Mouse (Mus musculus) v-Abl transformed pro-B cells (cell line): ENCODE data around the gene Fmr1.

Experiments used
- in situ Hi-C, 2 experiments: fragments of 400-800 bp; cut with MboI; formaldehyde crosslinking; loops; one replicate each; pipeline ENCODE4 v1.15.1; 2025; ENCODE audit not compliant: unreplicated experiment in 2 of 2

The Fmr1 gene

GRCm38 (mm10) chrX:68678333-68678740 lies at the start of gene Fmr1:
TSS of gene Fmr1 (plus strand) at chrX:68678541.
- in situ Hi-C loops, result loop anchor here in 1 of 2 experiments (25.0 kb wide), 1 partner anchor 641 kb away; no protein-coding TSS in a partner anchor

- in situ Hi-C loops, result no loop called here
Measured at GRCm38 (mm10) chrX:68641603-68642002, 36.7 kb upstream of the Fmr1 start.

- in situ Hi-C loops, result no loop called here
Measured at GRCm38 (mm10) chrX:68645154-68645919, 33.0 kb upstream of the Fmr1 start.

DNA sequence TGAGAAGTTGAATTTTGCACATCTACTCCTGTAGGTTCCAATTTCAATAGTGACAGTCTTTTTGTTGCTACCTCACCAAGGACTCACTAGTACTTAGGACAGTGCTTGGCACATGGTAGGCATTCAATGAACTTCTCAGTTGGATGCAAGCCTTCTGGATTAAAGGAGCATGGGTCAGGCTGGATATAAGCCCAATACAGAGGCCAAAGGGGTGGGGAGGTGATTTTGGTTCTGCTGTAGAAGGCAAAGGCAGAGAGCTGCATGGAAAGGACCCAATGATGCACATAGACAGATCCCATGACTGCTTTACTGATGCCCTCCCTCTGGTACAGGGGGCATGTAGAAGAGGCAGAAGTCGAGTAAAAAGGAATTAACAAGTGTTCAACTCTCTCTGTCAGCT lies 833 bp upstream of the Fmr1 start:
- in situ Hi-C loops, result loop anchor here in 1 of 2 experiments (25.0 kb wide), 1 partner anchor 640 kb away; no protein-coding TSS in a partner anchor

GRCm38 (mm10) chrX:68678815-68679486 lies 610 bp downstream of the Fmr1 start:
- in situ Hi-C loops, result loop anchor here in 1 of 2 experiments (25.0 kb wide), 1 partner anchor 642 kb away; no protein-coding TSS in a partner anchor

DNA sequence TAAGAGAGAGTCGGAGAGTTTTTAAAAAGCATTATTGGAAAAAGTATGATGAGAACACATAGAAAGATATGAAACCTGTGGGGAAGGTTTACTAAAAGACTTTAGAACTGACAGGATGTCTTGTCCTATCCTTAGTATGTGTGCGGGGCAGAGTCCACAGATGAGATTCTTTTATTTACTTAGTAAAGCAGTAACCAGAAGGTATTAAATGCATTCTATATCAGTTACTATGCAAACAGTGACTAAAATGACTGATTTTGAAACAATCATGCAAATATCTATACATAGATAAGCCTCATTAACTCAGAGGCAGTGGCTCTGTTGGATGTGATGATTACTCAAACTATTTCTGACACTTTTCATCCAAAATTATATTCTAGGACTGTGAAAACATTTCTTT lies 6.4 kb downstream of the Fmr1 start:
- in situ Hi-C loops, result loop anchor here in 1 of 2 experiments (25.0 kb wide), 1 partner anchor 647 kb away; no protein-coding TSS in a partner anchor

DNA sequence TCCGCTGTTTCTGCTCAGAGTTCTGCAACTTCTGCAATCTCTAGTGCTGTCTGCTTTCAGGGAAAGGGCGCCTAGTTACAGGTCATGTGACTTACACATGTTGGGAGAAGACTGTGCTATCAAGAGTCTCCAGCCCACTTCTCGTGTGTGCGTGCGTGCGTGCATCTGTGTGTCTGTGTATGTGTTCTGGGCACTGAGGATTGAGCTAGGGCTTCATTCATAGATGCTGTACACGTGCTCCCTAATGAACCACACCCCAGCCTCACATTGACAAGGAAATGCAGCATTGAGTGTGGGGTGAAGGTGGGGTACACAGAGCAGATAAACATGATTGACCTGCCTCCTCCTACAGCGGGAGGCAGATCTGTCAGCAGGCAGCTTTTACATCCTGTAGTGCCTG lies 13.6 kb downstream of the Fmr1 start:
- in situ Hi-C loops, result loop anchor here in 1 of 2 experiments (25.0 kb wide), 1 partner anchor 655 kb away; no protein-coding TSS in a partner anchor

GRCm38 (mm10) chrX:68736902-68737301 lies 58.6 kb downstream of the Fmr1 start:
- in situ Hi-C loops, result loop anchor here in 1 of 2 experiments (25.0 kb wide), 1 partner anchor 150 kb away; no protein-coding TSS in a partner anchor

DNA sequence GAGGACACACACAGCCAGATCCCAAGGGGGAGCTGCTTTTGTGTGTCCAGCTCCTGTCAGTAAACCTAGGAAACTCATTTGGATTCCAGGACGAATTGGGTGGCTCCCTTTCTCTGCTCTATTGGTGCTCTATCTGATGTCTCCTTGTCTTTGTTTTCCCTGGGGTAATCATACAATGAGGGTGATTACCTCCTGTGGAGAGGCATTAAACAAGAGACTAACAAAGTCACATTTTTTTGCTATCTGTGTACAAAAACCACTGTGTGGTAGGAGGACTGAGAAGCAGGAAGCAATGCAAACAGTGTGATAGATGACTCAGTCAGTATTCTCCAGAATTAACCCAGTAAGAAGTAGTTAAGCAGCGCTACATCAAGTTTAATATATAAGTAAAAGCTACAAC lies 61.7 kb downstream of the Fmr1 start:
- in situ Hi-C loops, result loop anchor here in 1 of 2 experiments (25.0 kb wide), 1 partner anchor 153 kb away; no protein-coding TSS in a partner anchor

GRCm38 (mm10) chrX:68761606-68762005 lies 83.3 kb downstream of the Fmr1 start, which contains the start of gene Fmr1nb:
TSS of gene Fmr1nb (plus strand) at chrX:68761839.
- in situ Hi-C loops, result no loop called here
